Mouse (Mus musculus): ENCODE measurements around the gene Gm8050. TPM values are rescaled to one million over a fixed set of nuclear protein-coding genes. Genes with fewer than 3 reads are reported as not detected.
"Not testable (repeated sequence)": the region's sequence is repeated elsewhere in the genome, so short reads cannot be mapped to it uniquely, and the experiment has no call there.

The Gm8050 gene
- not detected in 2 replicates for polyA plus RNA-seq (2012; rRNA removed)

DNA sequence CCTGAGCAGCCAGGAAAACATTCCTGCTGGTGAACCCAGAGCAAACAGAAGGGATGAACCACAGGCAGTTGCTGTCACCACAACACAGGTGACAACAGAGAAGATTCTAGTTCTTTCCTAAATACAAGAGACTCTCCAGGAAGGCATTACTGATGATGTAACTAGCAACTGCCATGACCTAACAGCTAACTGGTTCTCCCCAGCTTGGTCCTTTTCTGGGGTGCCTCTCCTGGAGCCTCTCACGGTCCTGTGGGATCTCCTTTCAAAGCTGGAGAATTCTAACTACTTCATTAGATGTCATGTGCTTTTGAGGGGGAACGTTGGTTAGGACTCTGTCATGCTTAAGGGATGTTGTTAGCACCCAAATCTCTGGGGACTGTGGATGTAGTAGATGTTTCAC lies at the start of gene Gm8050:
Gene Gm8050 (minus strand): TSS at position 101 of the 400 bp plus-strand sequence.
- not testable (repeated sequence) for H3K27me3 ChIP-seq (ENCODE audit: control insufficient read depth, insufficient read depth, low read length); H3K4me3 ChIP-seq (replicated peaks; ENCODE audit: insufficient read depth, low read depth, low read length); H3K4me1 ChIP-seq (ENCODE audit: control insufficient read depth, insufficient read depth, low read length); H3K27ac ChIP-seq (ENCODE audit: insufficient read depth, low read length); DNase-seq
- WGBS = 82% methylated on average over 1 of the region's 2 CpGs

DNA sequence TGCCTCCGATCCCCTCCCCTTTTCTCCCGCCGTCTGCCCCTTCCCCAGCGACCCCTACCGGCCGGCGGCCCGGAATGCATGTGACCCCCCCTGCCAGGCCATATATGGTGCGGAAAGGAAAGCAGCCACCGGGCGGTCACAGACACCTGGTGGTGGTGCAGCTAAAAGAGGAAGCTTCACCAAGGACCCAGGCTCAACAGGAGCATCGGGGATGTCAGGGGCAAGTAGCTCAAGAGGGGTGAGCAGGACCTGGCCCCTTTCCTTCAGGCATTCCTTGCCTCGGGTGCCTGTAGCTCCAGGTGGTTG lies 37.1 kb upstream of the Gm8050 start:
- not testable (repeated sequence) for H3K27me3 ChIP-seq (ENCODE audit: control insufficient read depth, insufficient read depth, low read length); H3K27ac ChIP-seq (ENCODE audit: insufficient read depth, low read length); H3K4me3 ChIP-seq (replicated peaks; ENCODE audit: insufficient read depth, low read depth, low read length); H3K4me1 ChIP-seq (ENCODE audit: control insufficient read depth, insufficient read depth, low read length)
- peak; percentile 1 to 15 for DNase-seq
- WGBS = 0% methylated on average over 5 of the region's 13 CpGs

DNA sequence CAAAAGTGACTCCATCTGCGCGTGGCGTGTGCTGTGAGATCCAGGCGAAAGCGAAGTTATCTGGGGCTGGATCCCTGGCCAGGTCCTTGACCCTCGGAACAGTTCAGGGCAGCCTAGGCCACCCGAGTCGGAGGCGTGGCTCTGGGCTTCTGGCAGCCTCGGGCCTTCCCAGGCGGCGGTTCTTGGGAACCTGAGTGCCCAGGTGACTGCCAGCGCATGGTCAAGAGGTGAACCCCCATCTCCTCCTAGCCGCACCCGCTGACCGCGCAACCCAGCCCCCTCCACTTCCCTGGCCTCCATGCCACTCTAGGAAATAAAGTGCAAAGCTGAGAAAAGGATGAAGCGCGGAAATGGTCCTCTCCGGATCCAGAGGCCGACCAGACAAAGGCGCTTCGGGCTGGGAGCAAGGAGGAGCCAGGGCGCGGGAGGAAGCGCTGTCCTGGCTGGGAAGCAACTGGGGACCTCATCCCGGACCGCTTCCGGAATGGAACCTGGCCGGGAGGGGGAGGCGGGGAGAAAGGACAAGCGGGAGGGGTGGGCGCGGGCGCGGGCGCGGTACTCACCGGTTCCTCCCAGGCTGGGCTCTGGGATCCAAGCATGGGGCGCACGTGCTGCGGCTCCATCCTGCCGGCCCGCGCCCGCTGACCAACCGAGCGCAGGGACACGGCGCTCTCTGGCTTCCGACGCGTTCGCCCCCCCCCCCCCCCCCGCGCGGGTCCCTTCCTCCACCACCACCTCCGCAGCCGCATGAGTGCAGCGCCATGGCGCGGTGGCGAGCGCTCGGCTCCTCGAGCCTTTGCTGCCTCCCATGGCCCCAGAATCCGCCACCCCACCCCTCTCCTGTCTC lies 36.6 kb upstream of the Gm8050 start:
- H3K4me3 ChIP-seq (replicated peaks; ENCODE audit: insufficient read depth, low read depth, low read length); H3K4me1 ChIP-seq (ENCODE audit: control insufficient read depth, insufficient read depth, low read length); H3K27ac ChIP-seq (ENCODE audit: insufficient read depth, low read length); H3K27me3 ChIP-seq (ENCODE audit: control insufficient read depth, insufficient read depth, low read length): not testable (repeated sequence)
- DNase-seq = peak; percentile 8 to 20
- WGBS = under 1% methylated on average over 27 of the region's 67 CpGs

DNA sequence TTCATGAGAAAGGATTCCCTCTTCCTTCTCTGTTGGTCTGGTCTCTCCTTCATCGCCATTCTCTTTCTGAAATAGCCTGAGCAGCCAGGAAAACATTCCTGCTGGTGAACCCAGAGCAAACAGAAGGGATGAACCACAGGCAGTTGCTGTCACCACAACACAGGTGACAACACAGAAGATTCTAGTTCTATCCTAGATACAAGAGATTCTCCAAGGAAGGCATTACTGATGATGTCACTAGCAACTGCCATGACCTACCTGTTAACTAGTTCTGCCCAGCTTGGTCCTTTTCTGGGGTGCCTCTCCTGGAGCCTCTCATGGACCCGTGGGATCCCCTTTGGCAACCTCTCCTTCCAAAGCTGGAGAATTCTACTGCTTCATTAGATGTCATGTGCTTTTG lies 22.2 kb upstream of the Gm8050 start, which contains the start of gene Gm3636:
Gene Gm3636 (minus strand): TSS at position 101 of the 400 bp plus-strand sequence.
- no CpG with 5 or more reads among the region's 2 CpGs for WGBS

DNA sequence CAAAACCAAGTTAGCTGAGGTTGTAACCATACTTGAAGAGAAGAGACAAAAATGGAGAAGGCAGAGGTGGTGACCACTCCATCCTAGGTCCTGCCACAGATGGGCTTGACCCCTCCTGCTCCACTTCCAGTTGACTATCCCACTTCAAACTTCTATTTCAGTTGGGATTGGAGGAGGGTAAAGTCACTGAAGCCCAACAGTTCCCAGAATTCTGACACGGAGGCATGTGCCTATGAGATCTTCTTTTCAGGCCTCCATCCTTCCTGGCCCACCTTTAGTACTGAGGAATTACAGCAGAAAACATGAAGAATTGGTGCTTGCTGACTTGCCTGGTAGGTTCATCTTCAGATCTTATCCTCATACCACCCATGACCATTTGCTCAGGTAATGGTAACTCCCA lies 36.0 kb downstream of the Gm8050 start, which contains the start of gene Gm10251:
Gene Gm10251 (minus strand): TSS at position 101 of the 400 bp plus-strand sequence.
- WGBS = no CpG with 5 or more reads among the region's 1 CpGs
- not testable (repeated sequence) for H3K27ac ChIP-seq (ENCODE audit: insufficient read depth, low read length); H3K4me3 ChIP-seq (replicated peaks; ENCODE audit: insufficient read depth, low read depth, low read length); DNase-seq; H3K27me3 ChIP-seq (ENCODE audit: control insufficient read depth, insufficient read depth, low read length); H3K4me1 ChIP-seq (ENCODE audit: control insufficient read depth, insufficient read depth, low read length)

More for the DNA sequence above, 22.2 kb upstream of the Gm8050 start, which contains the start of gene Gm3636:
- H3K27ac ChIP-seq (ENCODE audit: insufficient read depth, low read length); H3K4me1 ChIP-seq (ENCODE audit: control insufficient read depth, insufficient read depth, low read length); DNase-seq; H3K27me3 ChIP-seq (ENCODE audit: control insufficient read depth, insufficient read depth, low read length); H3K4me3 ChIP-seq (replicated peaks; ENCODE audit: insufficient read depth, low read depth, low read length): not testable (repeated sequence)

Other genes with a start within 250 kb of the Gm8050 start
- gene Gm8356, start 183.0 kb downstream of the Gm8050 start, polyA plus RNA-seq (2012; rRNA removed) = not detected in 2 replicates
- 0.25 and 0.47 TPM in 2 replicates for gene Gm3629, start 129.6 kb downstream of the Gm8050 start, polyA plus RNA-seq (2012; rRNA removed)
- gene Gm3460, start 97.8 kb downstream of the Gm8050 start, polyA plus RNA-seq (2012; rRNA removed) = 0.90 and 1.1 TPM in 2 replicates
- not detected in 2 replicates for gene Gm10251, start 36.1 kb downstream of the Gm8050 start, polyA plus RNA-seq (2012; rRNA removed)
- 6.8 and 7.3 TPM in 2 replicates for gene Gm3636, start 22.1 kb upstream of the Gm8050 start, polyA plus RNA-seq (2012; rRNA removed)
- gene Gm8362, start 54.2 kb upstream of the Gm8050 start, polyA plus RNA-seq (2012; rRNA removed) = not detected in 2 replicates
- not detected in 2 replicates for gene Gm3642, start 120.1 kb upstream of the Gm8050 start, polyA plus RNA-seq (2012; rRNA removed)
- 2.2 and 3.0 TPM in 2 replicates for gene Gm3667, start 169.7 kb upstream of the Gm8050 start, polyA plus RNA-seq (2012; rRNA removed)

Data from cerebellum, adult 2 months (tissue).